Comparison of ENCODE assay signal across 8 mouse cellular contexts in the genomic region with DNA sequence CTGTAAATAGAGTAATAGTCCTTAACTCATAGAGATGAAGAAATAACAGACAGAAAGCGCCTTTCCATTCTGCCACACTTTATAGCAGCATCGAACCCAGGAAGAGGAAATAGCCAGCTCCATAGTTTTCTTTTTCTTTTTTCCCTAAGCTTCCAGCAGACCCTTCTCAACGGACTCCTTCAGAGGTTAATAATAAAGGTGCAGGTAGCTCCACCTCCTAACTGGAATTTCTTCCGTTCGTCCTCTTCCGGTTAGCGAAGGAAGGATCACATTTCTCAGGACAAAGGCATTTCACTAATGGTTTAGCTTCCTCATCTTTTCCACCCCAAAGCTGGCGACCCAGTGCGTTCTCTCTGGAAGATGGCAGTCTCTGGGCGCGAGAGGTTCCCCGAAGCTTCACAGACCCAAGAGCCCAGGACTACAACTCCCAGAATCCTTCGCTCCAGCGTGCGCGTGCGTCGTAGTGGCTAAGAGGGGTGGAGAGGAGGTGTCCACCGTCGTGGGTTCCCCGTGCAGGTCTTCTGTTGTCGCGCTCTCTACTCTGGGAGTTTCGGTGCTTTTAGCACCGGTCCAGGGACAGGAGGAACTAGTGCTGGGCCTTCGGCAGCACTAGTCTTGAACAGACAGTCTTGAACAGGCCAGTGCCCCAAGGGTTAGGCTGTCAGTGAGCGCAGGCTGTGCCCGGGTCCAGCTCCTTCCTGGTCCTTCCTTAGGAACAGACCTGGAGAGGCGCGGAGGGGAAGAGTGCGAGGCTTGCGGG. TPM values are rescaled to one million over a fixed set of nuclear protein-coding genes. Genes with fewer than 3 reads are reported as not detected.
DNase-seq lines count a peak whose midpoint lies in the region; ATAC-seq and TF ChIP-seq lines count a peak whose summit lies in the region.

Gene Pex26 (plus strand): TSS at position 254 of the 760 bp plus-strand sequence.

- peak within 1 kb of the TSS; percentile 63 for H3K9ac ChIP-seq in heart, embryonic 15.5 days
- peak within 1 kb of the TSS; percentile 73 for H3K9ac ChIP-seq in liver, embryonic 14.5 days (replicated peaks)
- peak within 1 kb of the TSS; percentile 16 for H3K9ac ChIP-seq in neural tube, embryonic 11.5 days (ENCODE audit: low read length)
- peak within 1 kb of the TSS; percentile 72 for H3K9ac ChIP-seq in stomach, postnatal 0 days (ENCODE audit: low read length)

- H3K9me3 ChIP-seq in forebrain, embryonic 10.5 days: no peaks in the 10 kb centered on the region
- no peaks in the 10 kb centered on the region for H3K9me3 ChIP-seq in heart, embryonic 15.5 days (replicated peaks)
- no peaks in the 10 kb centered on the region for H3K9me3 ChIP-seq in liver, embryonic 14.5 days (ENCODE audit: control insufficient read depth, low read length)
- no peaks in the 10 kb centered on the region for H3K9me3 ChIP-seq in neural tube, embryonic 11.5 days (ENCODE audit: control insufficient read depth, low read length)
- H3K9me3 ChIP-seq in stomach, postnatal 0 days (ENCODE audit: control insufficient read depth, low read length): no peaks in the 10 kb centered on the region

- peaks cover 29% of the 10 kb centered on the region for H3K4me1 ChIP-seq in forebrain, embryonic 10.5 days
- peaks cover 16% of the 10 kb centered on the region for H3K4me1 ChIP-seq in heart, embryonic 15.5 days (replicated peaks)
- peaks cover 0 to 12% of the 10 kb centered on the region in 2 experiments; a peak in 2 of 4 replicates for H3K4me1 ChIP-seq in liver, embryonic 14.5 days (replicated peaks; ENCODE audit: control insufficient read depth in 2 of 2, insufficient read depth in 2 of 2, low read length in 1 of 2)
- H3K4me1 ChIP-seq in neural tube, embryonic 11.5 days (ENCODE audit: control insufficient read depth, insufficient read depth, low read length): peaks cover 6% of the 10 kb centered on the region; the same call in 1 of the 2 replicates
- H3K4me1 ChIP-seq in stomach, postnatal 0 days (replicated peaks; ENCODE audit: control insufficient read depth, insufficient read depth): no peaks in the 10 kb centered on the region

- peak within 1 kb of the TSS; percentile 94 for H3K4me2 ChIP-seq in heart, embryonic 15.5 days
- H3K4me2 ChIP-seq in liver, embryonic 14.5 days (ENCODE audit: low read depth): peak within 1 kb of the TSS; percentile 100
- H3K4me2 ChIP-seq in neural tube, embryonic 11.5 days (ENCODE audit: low read depth): peak within 1 kb of the TSS; percentile 90
- peak within 1 kb of the TSS; percentile 99 for H3K4me2 ChIP-seq in stomach, postnatal 0 days (replicated peaks; ENCODE audit: low read depth)

- no peak for TF ChIP-seq EP300 in liver, embryonic 14.5 days (IDR thresholded peaks at IDR 0.05; ENCODE audit: low read depth)
- no peak for TF ChIP-seq EP300 in stomach, postnatal 0 days (optimal IDR thresholded peaks at IDR 0.05)

- peak; percentile 93 for ATAC-seq in CD4-positive, CD25-positive, alpha-beta regulatory T cell, adult 4 months
- peak; percentile 83 for ATAC-seq in heart, embryonic 15.5 days (replicated peaks; ENCODE audit: insufficient number of reproducible peaks, insufficient read depth, low FRiP score, low read depth)
- peak; percentile 84 for ATAC-seq in liver, embryonic 14.5 days (ENCODE audit: insufficient read depth)
- ATAC-seq in neural tube, embryonic 11.5 days (ENCODE audit: insufficient read depth, low FRiP score, low TSS enrichment): peak; percentile 80
- ATAC-seq in stomach, postnatal 0 days (ENCODE audit: low FRiP score, low TSS enrichment): peak; percentile 84

- peak within 1 kb of the TSS; percentile 84 for H3K27ac ChIP-seq in forebrain, embryonic 10.5 days
- peak within 1 kb of the TSS; percentile 60 for H3K27ac ChIP-seq in heart, embryonic 15.5 days
- H3K27ac ChIP-seq in liver, embryonic 14.5 days: 0 out of 2 replicates have a peak within 1 kb of the TSS, but pooled peaks have one; percentile 10
- H3K27ac ChIP-seq in neural tube, embryonic 11.5 days (ENCODE audit: low read depth, low read length): no peak within 1 kb of the TSS
- H3K27ac ChIP-seq in stomach, postnatal 0 days (replicated peaks): peak within 1 kb of the TSS; percentile 82

- peaks cover 11% of the 10 kb centered on the region for H3K36me3 ChIP-seq in forebrain, embryonic 10.5 days (replicated peaks)
- H3K36me3 ChIP-seq in heart, embryonic 15.5 days: peaks cover 14% of the 10 kb centered on the region; the same call in 1 of the 2 replicates
- H3K36me3 ChIP-seq in liver, embryonic 14.5 days (replicated peaks; ENCODE audit: control insufficient read depth, insufficient read depth, low read depth): no peaks in the 10 kb centered on the region; the same call in 1 of the 2 replicates
- no peaks in the 10 kb centered on the region for H3K36me3 ChIP-seq in neural tube, embryonic 11.5 days (ENCODE audit: control insufficient read depth, insufficient read depth, low read length)
- peaks cover 5% of the 10 kb centered on the region; the same call in 1 of the 2 replicates for H3K36me3 ChIP-seq in stomach, postnatal 0 days (ENCODE audit: control insufficient read depth, insufficient read depth, low read length)

- H3K27me3 ChIP-seq in forebrain, embryonic 10.5 days (ENCODE audit: poor library complexity, severe bottlenecking): no peaks in the 10 kb centered on the region
- H3K27me3 ChIP-seq in heart, embryonic 15.5 days: no peaks in the 10 kb centered on the region
- H3K27me3 ChIP-seq in liver, embryonic 14.5 days (ENCODE audit: control insufficient read depth, insufficient read depth, low read length): no peaks in the 10 kb centered on the region
- H3K27me3 ChIP-seq in neural tube, embryonic 11.5 days (ENCODE audit: control insufficient read depth, insufficient read depth, low read length): no peaks in the 10 kb centered on the region
- no peaks in the 10 kb centered on the region for H3K27me3 ChIP-seq in stomach, postnatal 0 days (ENCODE audit: control insufficient read depth, insufficient read depth, low read length)

- no peak for TF ChIP-seq CTCF in liver, embryonic 14.5 days (IDR thresholded peaks at IDR 0.05; ENCODE audit: low read depth)
- TF ChIP-seq CTCF in stomach, postnatal 0 days (IDR thresholded peaks at IDR 0.05; ENCODE audit: low read depth): no peak

- under 1% methylated on average over 32 of the region's 32 CpGs for WGBS in forebrain, embryonic 10.5 days
- WGBS in heart, embryonic 15.5 days: under 1% methylated on average over 32 of the region's 32 CpGs
- WGBS in liver, embryonic 14.5 days (ENCODE audit: insufficient replicate concordance): 2% methylated on average over 32 of the region's 32 CpGs
- WGBS in neural tube, embryonic 11.5 days: under 1% methylated on average over 32 of the region's 32 CpGs
- WGBS in stomach, postnatal 0 days: 2% methylated on average over 32 of the region's 32 CpGs

- peak; percentile 84 for DNase-seq in c-Kit-negative CD71-positive TER-119-positive erythroid progenitor cells, embryonic 14.5 days (ENCODE audit: low read depth, low spot score)
- DNase-seq in forebrain, embryonic 10.5 days (ENCODE audit: extremely low spot score, low spot score): peak; percentile 92
- DNase-seq in kidney, postnatal 25 days: peak; percentile 92 to 93
- peak; percentile 82 to 87 (median 85) for DNase-seq in liver, embryonic 14.5 days (ENCODE audit: low read depth in 3 of 3, low spot score in 3 of 3)
- DNase-seq in neural tube, embryonic 11.5 days (ENCODE audit: low spot score): peak; percentile 93
- DNase-seq in stomach, postnatal 0 days (ENCODE audit: low spot score): peak; percentile 88

- H3K4me3 ChIP-seq in forebrain, embryonic 10.5 days: peak within 1 kb of the TSS; percentile 76
- peak within 1 kb of the TSS; percentile 69 for H3K4me3 ChIP-seq in heart, embryonic 15.5 days
- peak within 1 kb of the TSS; percentile 83 to 84 for H3K4me3 ChIP-seq in liver, embryonic 14.5 days (ENCODE audit: insufficient read depth in 1 of 2, low read depth in 2 of 2, low read length in 2 of 2)
- H3K4me3 ChIP-seq in neural tube, embryonic 11.5 days (ENCODE audit: low read depth, low read length): peak within 1 kb of the TSS; percentile 37
- H3K4me3 ChIP-seq in stomach, postnatal 0 days (ENCODE audit: low read depth, low read length): peak within 1 kb of the TSS; percentile 72

RNA-seq across cellular contexts. Expression of gene Pex26, which starts in this region (rescaled TPM):
- polyA plus RNA-seq in CD4-positive, CD25-positive, alpha-beta regulatory T cell, adult 4 months (2017; shearing (Covaris generic)): 1 to 10 TPM; 2.3 to 4.3 TPM
- polyA plus RNA-seq in forebrain, embryonic 10.5 days (2016; fragmentation: Nextera tagmentation; extraction: Ambion mirVana): 8.0 and 10.3 TPM in 2 replicates
- 5.6 and 7.2 TPM in 2 replicates for polyA plus RNA-seq in heart, embryonic 15.5 days (2015; fragmentation: Nextera tagmentation; extraction: Ambion mirVana)
- polyA plus RNA-seq in liver, embryonic 14.5 days (2012; rRNA removed): 3.2 and 3.3 TPM in 2 replicates
- polyA plus RNA-seq in liver, embryonic 14.5 days (2014; fragmentation: Nextera tagmentation; extraction: Ambion mirVana): 2.2 and 2.4 TPM in 2 replicates
- polyA plus RNA-seq in neural tube, embryonic 11.5 days (2014; fragmentation: Nextera tagmentation; extraction: Ambion mirVana): 7.1 and 7.8 TPM in 2 replicates
- 6.2 and 6.5 TPM in 2 replicates for polyA plus RNA-seq in stomach, postnatal 0 days (2015; fragmentation: Nextera tagmentation; extraction: Ambion mirVana)

Comparison
In these comparisons a context has a peak if more than half of its experiments do, and no peak if none do; other contexts are left out.
1. H3K9ac ChIP-seq: peak in every context shown above with its lines; median percentile 73 in liver, embryonic 14.5 days; 72 in stomach, postnatal 0 days; 63 in heart, embryonic 15.5 days; 16 in neural tube, embryonic 11.5 days.